Mouse (Mus musculus) heart, embryonic 16.5 days (tissue): ENCODE measurements at regions not wholly inside any gene's neighbourhood (a gene's known extent, or its start where the extent isn't known, plus 50 kb on each side); places are given as distances from the start of the nearest gene placed in this dataset.

Source experiments
- ATAC-seq: fragments of 200-750 bp; cut with Nextera tagmentation; replicated peaks from 2 replicates; pipeline ENCODE4 v1.8.0; 2017; ENCODE audit warnings: moderate number of reproducible peaks; ENCODE audit not compliant: insufficient read depth, low FRiP score; ENCODE audit errors: extremely low read depth
- H3K27ac ChIP-seq: fragments of 300-500 bp; sonication (generic); 2 replicates; pipeline ENCODE4 v1.5.1; 2014; ENCODE audit warnings: mild to moderate bottlenecking, low read length, control low read depth, moderate library complexity
- H3K27me3 ChIP-seq: fragments of 300-500 bp; sonication (generic); 2 replicates; pipeline ENCODE4 v1.6.1; 2014; ENCODE audit warnings: low read length, mixed read lengths; ENCODE audit not compliant: control insufficient read depth, insufficient read depth
- H3K36me3 ChIP-seq: fragments of 300-500 bp; sonication (generic); 2 replicates; pipeline ENCODE4 v1.6.1; 2014; ENCODE audit not compliant: control insufficient read depth, insufficient read depth
- H3K4me1 ChIP-seq: fragments of 300-500 bp; sonication (generic); 2 replicates; pipeline ENCODE4 v1.6.1; 2014; ENCODE audit warnings: low read length, mixed read lengths; ENCODE audit not compliant: control insufficient read depth, insufficient read depth
- H3K4me2 ChIP-seq: fragments of 300-500 bp; sonication (generic); 2 replicates; pipeline ENCODE4 v1.6.1; 2014; ENCODE audit warnings: low read depth, mild to moderate bottlenecking, control low read depth, low read length
- H3K4me3 ChIP-seq: fragments of 300-500 bp; sonication (generic); 2 replicates; pipeline ENCODE4 v1.5.1; 2014; ENCODE audit warnings: mild to moderate bottlenecking, control low read depth, low read length
- H3K9ac ChIP-seq: fragments of 300-500 bp; sonication (generic); 2 replicates; pipeline ENCODE4 v1.6.1; 2014; ENCODE audit warnings: low read length, control low read depth
- H3K9me3 ChIP-seq: fragments of 300-500 bp; sonication (generic); replicated peaks from 2 replicates; pipeline ENCODE4 v1.6.1; 2016; ENCODE audit warnings: low read length; ENCODE audit not compliant: control insufficient read depth
- WGBS: fragments of 180-500 bp; shearing (Covaris S2); extraction: QIAGEN DNeasy Blood & Tissue Kit; methylation state at CpG from one replicate; pipeline ENCODE4 v1.1.7; 2014; 5-methylcytosine and 5-hydroxymethylcytosine counted together

DNA sequence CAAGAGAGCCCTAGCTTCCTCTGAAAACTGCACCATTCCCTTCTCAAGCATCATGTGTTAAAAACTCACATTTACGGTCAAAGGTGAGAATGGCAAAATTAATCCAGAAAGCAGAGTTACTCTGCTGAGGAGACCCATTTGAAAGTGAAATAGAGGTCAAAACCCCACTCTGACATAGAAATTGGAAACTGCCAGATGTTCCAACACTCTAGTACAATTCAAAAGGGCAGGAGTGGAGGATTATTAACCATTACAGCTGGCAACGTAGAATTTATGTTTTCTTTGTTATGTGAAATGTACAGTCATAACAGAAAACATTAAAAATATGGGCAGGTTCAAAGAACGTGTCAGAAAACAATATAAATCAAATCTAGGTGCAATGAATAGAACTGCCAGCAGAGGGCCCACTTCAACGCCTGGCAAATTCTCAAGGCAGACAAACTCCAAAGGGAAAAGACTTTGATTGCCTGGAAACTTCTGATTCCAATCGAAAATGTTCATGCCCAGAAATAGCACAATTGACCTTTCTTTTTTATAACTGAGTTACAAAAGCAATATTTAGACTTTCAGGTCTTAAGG, 54.2 kb upstream of the Rfpl4b start:
- 19% methylated on average over 5 of the region's 5 CpGs for WGBS
- no peak overlapping the region for H3K27ac ChIP-seq
- no peaks in the 10 kb centered on the region for H3K36me3 ChIP-seq
- H3K9me3 ChIP-seq: no peaks in the 10 kb centered on the region
- H3K4me3 ChIP-seq: no peak overlapping the region
- no peak for ATAC-seq
- H3K27me3 ChIP-seq: no peaks in the 10 kb centered on the region
- no peak overlapping the region for H3K4me2 ChIP-seq
- 0 out of 2 replicates have a peak, but pooled peaks cover 2% of the 10 kb centered on the region for H3K4me1 ChIP-seq
- no peak overlapping the region for H3K9ac ChIP-seq

DNA sequence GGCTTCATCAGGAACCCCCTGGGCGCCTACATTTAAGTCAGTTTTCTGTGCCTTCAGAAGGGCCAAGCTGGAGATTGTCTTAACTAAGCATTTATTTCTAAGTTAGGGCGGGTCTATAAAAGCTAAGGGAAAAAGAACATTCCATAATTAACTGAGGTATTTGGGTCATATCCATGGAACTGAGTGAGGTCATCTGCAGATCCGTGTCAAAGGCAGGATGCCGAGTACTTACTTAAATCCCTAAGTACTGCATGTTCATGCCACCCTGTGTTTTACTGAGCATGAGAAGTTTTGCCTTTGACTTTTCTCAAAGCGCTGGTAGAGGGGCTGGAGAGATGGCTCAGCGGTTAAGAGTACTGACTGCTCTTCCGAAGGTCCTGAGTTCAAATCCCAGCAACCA, 57.7 kb upstream of the Rfpl4b start:
- ATAC-seq: no peak
- Histone ChIP-seq H3K36me3 (no peaks in the 10 kb centered on the region), H3K9me3 (no peaks in the 10 kb centered on the region), H3K4me3 (no peak overlapping the region), H3K27ac (no peak overlapping the region), H3K27me3 (no peaks in the 10 kb centered on the region), H3K4me2 (no peak overlapping the region), H3K9ac (no peak overlapping the region), H3K4me1 (peaks cover 5% of the 10 kb centered on the region; the same call in 1 of the 2 replicates)
- 90% methylated on average over 7 of the region's 7 CpGs for WGBS

DNA sequence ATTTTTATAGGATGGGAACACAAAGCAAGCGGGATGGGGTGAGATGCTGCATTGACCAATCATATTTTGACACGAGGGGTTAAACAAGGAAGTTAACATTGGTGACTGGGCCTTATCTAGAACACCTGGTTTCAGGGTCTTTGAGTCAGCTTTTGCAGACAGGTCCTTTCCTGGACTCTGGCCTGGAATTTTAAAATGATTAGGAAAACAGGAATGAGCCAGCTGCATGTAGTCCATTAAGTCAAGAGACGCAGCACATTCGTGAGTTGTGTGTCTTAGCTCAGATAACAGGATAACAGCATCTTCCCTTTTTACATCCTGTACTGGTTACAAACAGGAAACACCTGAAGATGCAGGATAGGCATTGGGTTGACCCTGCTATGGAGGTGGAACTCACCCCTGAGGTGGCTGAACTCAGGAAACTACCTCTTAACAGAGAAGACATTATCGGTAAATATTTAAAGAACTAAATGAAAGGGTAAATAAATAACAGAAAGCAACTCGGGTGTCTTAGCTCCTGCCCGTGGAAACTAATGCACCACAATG, 59.1 kb upstream of the Rfpl4b start:
- no peaks in the 10 kb centered on the region for H3K27me3 ChIP-seq
- H3K27ac ChIP-seq: peak overlapping the region; percentile 65
- no peak overlapping the region for H3K4me3 ChIP-seq
- H3K36me3 ChIP-seq: no peaks in the 10 kb centered on the region
- no peak overlapping the region for H3K9ac ChIP-seq
- H3K9me3 ChIP-seq: no peaks in the 10 kb centered on the region
- WGBS: 57% methylated on average over 7 of the region's 7 CpGs
- H3K4me1 ChIP-seq: peaks cover 5% of the 10 kb centered on the region; the same call in 1 of the 2 replicates
- ATAC-seq: no peak; the same call in 1 of the 2 replicates
- H3K4me2 ChIP-seq: no peak overlapping the region

DNA sequence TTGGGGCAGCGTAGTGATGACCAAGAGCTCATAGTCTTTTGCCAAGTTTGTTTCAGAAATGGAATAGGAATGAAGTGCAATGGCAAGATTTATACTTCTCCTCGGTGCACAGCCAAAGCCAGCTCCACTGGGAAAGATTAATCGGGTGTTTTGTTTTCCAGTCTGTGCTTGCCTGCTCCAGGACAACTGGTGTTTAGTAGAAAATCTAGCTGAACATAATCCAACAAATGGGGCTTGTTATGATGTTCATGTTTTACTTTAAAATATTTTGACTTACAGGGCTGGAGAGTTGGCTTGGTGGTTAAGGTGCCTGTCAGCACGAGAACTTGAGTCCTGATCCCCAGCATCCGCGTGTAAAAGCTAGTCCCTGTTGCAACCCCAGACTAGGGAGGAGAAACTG, 60.6 kb upstream of the Rfpl4b start:
- H3K4me3 ChIP-seq: no peak overlapping the region
- 76% methylated on average over 6 of the region's 6 CpGs for WGBS
- H3K9me3 ChIP-seq: no peaks in the 10 kb centered on the region
- no peaks in the 10 kb centered on the region for H3K36me3 ChIP-seq
- no peak; the same call in 1 of the 2 replicates for ATAC-seq
- H3K9ac ChIP-seq: no peak overlapping the region
- H3K4me1 ChIP-seq: peaks cover 2% of the 10 kb centered on the region; the same call in 1 of the 2 replicates
- H3K4me2 ChIP-seq: no peak overlapping the region
- no peaks in the 10 kb centered on the region for H3K27me3 ChIP-seq
- no peak overlapping the region for H3K27ac ChIP-seq

DNA sequence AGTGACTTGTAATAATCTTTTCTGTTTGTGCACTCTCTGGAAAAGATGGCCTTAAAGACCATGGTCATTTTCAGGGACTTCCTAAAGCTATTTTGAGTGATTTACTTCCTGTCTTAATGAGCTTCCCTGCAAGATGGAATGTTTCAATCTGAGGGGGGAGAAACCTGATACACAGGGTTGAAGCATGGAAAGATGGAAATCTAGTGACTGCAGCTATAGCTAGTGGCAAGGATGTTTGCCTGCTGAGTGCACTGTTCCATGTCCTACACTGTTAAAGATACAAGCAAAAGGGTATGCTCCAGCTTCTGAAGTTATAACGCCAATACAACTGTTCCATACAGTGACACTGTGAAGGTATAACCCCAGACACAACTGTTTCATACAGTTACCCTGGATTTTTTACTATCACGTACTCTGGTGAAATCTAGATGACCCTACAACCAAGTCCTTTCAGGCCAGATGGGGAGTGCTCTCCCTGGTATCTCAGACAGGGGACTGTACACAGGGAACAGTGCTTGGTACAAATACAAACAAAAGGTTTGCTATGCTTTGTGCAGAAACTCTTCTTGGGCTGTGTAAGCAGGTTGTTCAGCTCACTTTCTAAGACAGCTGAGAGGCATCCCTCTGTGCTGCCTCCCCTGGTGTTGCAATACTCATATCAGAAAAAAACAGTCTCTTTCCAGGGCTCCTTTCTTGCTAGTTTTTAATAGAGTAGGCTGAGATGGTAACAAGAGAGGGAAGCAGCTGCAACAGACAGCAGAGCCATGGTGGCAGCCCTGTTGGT, 62.4 kb upstream of the Rfpl4b start:
- H3K9me3 ChIP-seq: no peaks in the 10 kb centered on the region
- 72% methylated on average over 2 of the region's 2 CpGs for WGBS
- no peak for ATAC-seq

DNA sequence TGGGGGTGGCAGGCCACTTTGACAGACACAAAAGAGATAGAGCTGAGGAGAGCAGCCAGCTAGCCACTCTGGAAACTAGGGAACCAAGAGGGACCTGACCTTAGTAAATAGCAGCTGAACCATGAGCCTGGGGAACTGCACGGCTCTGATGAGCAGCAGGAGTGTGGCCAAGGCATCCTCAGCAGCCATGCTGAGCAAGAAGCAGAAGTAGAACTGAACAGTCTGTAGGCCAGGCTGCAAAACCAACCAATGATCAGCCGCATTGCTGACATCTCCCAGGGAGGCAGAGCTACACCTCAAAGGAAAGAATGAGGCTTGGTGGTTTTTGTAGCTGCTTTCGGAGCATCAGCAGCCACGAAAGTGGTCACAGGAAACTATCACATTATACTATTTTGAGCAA, 63.1 kb upstream of the Rfpl4b start:
- Histone ChIP-seq H3K9ac (no peak overlapping the region), H3K9me3 (no peaks in the 10 kb centered on the region), H3K4me2 (no peak overlapping the region), H3K4me3 (no peak overlapping the region), H3K27ac (no peak overlapping the region), H3K27me3 (no peaks in the 10 kb centered on the region), H3K4me1 (peaks cover 2% of the 10 kb centered on the region; the same call in 1 of the 2 replicates), H3K36me3 (no peaks in the 10 kb centered on the region)
- no peak for ATAC-seq
- WGBS: 71% methylated on average over 4 of the region's 4 CpGs

More for the DNA sequence above, 62.4 kb upstream of the Rfpl4b start:
- Histone ChIP-seq H3K4me2 (no peak overlapping the region), H3K36me3 (no peaks in the 10 kb centered on the region), H3K4me1 (peaks cover 2% of the 10 kb centered on the region; the same call in 1 of the 2 replicates), H3K27me3 (no peaks in the 10 kb centered on the region), H3K4me3 (no peak overlapping the region), H3K9ac (no peak overlapping the region), H3K27ac (no peak overlapping the region)

DNA sequence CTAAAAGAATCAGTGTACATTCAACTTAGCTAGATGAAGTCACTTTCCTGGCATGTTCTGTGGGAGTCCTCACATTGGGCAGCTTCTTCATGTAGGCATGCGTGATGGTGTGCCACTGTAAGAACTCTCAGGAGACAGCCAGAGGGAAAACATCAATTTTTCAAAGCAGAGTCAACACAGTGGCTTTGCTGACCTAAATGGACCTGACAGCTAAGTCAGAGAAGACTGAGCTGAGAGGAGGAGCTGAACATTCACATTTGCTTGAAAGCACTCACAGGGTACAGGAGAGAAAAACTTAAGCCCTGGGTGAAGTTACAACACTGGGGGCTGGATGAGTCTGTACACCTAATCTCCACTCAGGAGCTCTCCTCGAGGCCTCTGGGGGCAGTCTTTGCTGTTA, 64.9 kb upstream of the Rfpl4b start:
- Histone ChIP-seq H3K9ac (no peak overlapping the region), H3K4me1 (peaks cover 2% of the 10 kb centered on the region; the same call in 1 of the 2 replicates), H3K36me3 (no peaks in the 10 kb centered on the region), H3K27ac (no peak overlapping the region), H3K4me2 (no peak overlapping the region), H3K4me3 (no peak overlapping the region), H3K27me3 (no peaks in the 10 kb centered on the region), H3K9me3 (no peaks in the 10 kb centered on the region)
- 48% methylated on average over 2 of the region's 2 CpGs for WGBS
- no peak for ATAC-seq

DNA sequence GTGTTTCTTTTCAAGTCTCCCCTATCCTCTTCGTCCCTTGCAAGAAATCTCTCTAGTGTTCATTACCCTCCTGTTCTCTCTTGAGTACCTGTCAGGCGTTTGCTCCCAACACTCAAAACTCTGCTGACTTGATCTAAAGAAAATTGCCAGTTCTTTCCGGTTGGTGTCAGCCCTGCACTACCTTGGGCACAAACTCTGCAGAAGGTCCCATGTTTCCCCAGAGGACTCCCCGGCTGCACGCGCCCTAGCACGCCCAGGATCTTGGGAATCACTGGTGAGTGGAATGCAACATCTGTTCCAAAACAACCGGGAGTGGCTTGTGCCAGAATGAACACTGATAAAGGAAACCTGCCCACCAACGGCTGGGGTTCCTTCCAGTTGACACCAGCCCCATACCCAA, 66.3 kb upstream of the Rfpl4b start:
- Histone ChIP-seq H3K4me3 (no peak overlapping the region), H3K9ac (no peak overlapping the region), H3K27me3 (no peaks in the 10 kb centered on the region), H3K4me1 (peaks cover 2% of the 10 kb centered on the region; the same call in 1 of the 2 replicates), H3K36me3 (no peaks in the 10 kb centered on the region), H3K9me3 (no peaks in the 10 kb centered on the region), H3K27ac (no peak overlapping the region), H3K4me2 (no peak overlapping the region)
- ATAC-seq: peak; percentile 81
- WGBS: 43% methylated on average over 9 of the region's 9 CpGs

DNA sequence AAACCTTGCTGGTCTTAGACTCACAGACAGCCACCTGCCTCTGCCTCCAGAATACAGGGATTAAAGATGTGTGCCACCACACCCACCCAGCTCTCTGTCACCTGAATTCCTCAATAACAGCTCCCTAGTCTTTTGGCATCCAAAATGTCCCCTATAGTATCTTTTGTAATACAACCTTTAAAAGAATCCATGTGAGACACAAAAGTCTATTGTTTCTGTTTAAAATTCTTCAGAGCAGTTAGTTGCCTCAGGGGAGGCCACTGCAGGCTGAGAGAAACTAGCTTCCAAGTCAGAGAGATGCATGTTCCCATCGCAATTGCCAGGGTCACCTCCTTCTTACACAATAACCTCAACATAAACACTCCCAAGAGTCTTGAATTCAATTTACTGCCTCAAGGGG, 70.6 kb upstream of the Lama4 start:
- H3K4me2 ChIP-seq: no peak overlapping the region
- no peaks in the 10 kb centered on the region for H3K27me3 ChIP-seq
- peaks cover 3% of the 10 kb centered on the region; the same call in 1 of the 2 replicates for H3K4me1 ChIP-seq
- 0 out of 2 replicates have a peak, but pooled peaks cover 2% of the 10 kb centered on the region for H3K9me3 ChIP-seq
- WGBS: 72% methylated on average over 1 of the region's 1 CpGs
- H3K27ac ChIP-seq: no peak overlapping the region
- no peak overlapping the region for H3K9ac ChIP-seq
- H3K4me3 ChIP-seq: no peak overlapping the region
- no peaks in the 10 kb centered on the region for H3K36me3 ChIP-seq
- no peak for ATAC-seq
